Mouse (Mus musculus) olfactory bulb, adult 2 months (tissue): Measurements from ENCODE around the gene Slc38a5.

ENCODE experiments used
- CTCF ChIP-seq: fragments of 200-500 bp; IDR thresholded peaks from 2 replicates; pipeline ENCODE4 v1.5.1; 2012; ENCODE audit warnings: low read depth, mild to moderate bottlenecking, low read length, moderate library complexity; ENCODE audit not compliant: insufficient read depth
- POLR2A ChIP-seq: fragments of 200-500 bp; IDR thresholded peaks from 2 replicates; pipeline ENCODE4 v1.6.1; 2012; ENCODE audit warnings: mild to moderate bottlenecking, low read depth, low read length, moderate library complexity; ENCODE audit not compliant: insufficient read depth

- TF ChIP-seq CTCF: no peak
- TF ChIP-seq POLR2A: no peak
These were observed 11.5 kb upstream of the Slc38a5 start for GRCm38 (mm10) chrX:8259478-8259877.
